Mouse (Mus musculus) liver, embryonic 14.5 days (tissue): ENCODE measurements around the gene Olfr583. TPM values are rescaled to one million over a fixed set of nuclear protein-coding genes. Genes with fewer than 3 reads are reported as not detected.

ENCODE experiments used
- ATAC-seq: fragments of 200-750 bp; cut with Nextera tagmentation; 2 replicates; pipeline ENCODE4 v1.8.0; 2017; ENCODE audit warnings: moderate number of reproducible peaks, mild to moderate bottlenecking, moderate library complexity; ENCODE audit not compliant: insufficient read depth
- DNase-seq, 3 experiments: peaks; one replicate each; pipeline ENCODE4 v3.0.0-alpha.2; 2012 to 2013; ENCODE audit warnings: low read depth in 3 of 3, low spot score in 3 of 3
- H3K27ac ChIP-seq: fragments of 300-500 bp; sonication (generic); 2 replicates; pipeline ENCODE4 v1.5.1; 2014; ENCODE audit warnings: moderate library complexity, mild to moderate bottlenecking, control low read depth, inconsistent platforms
- H3K27me3 ChIP-seq: fragments of 300-500 bp; sonication (generic); 2 replicates; pipeline ENCODE4 v1.6.1; 2014; ENCODE audit warnings: mild to moderate bottlenecking, low read length, moderate library complexity; ENCODE audit not compliant: control insufficient read depth, insufficient read depth
- H3K36me3 ChIP-seq: fragments of 300-500 bp; sonication (generic); replicated peaks from 2 replicates; pipeline ENCODE4 v1.6.1; 2014; ENCODE audit warnings: low read depth; ENCODE audit not compliant: control insufficient read depth, insufficient read depth
- H3K4me1 ChIP-seq, 2 experiments: fragments of 200-500 bp in 1 of 2; fragments of 300-500 bp in 1 of 2; sonication (generic) in 1 of 2; replicated peaks; 2 replicates each; pipeline ENCODE4 v1.6.1; 2012 to 2014; ENCODE audit warnings: antibody characterized with exemption in 1 of 2, inconsistent platforms in 1 of 2, low read length in 1 of 2; ENCODE audit not compliant: control insufficient read depth in 2 of 2, insufficient read depth in 2 of 2
- H3K4me2 ChIP-seq: fragments of 300-500 bp; sonication (generic); 2 replicates; pipeline ENCODE4 v1.6.1; 2014; ENCODE audit warnings: low read depth, mild to moderate bottlenecking, control low read depth, moderate library complexity
- H3K4me3 ChIP-seq, 2 experiments: fragments of 200-500 bp in 1 of 2; fragments of 300-500 bp in 1 of 2; sonication (generic) in 1 of 2; 2 replicates each; pipeline ENCODE4 v1.5.1; 2012 to 2014; ENCODE audit warnings: low read depth in 2 of 2, low read length in 2 of 2, mild to moderate bottlenecking in 2 of 2, control low read depth in 1 of 2, inconsistent platforms in 1 of 2, moderate library complexity in 1 of 2; ENCODE audit not compliant: insufficient read depth in 1 of 2
- H3K9ac ChIP-seq: fragments of 300-500 bp; sonication (generic); replicated peaks from 2 replicates; pipeline ENCODE4 v1.6.1; 2014; ENCODE audit warnings: mild to moderate bottlenecking, control low read depth, moderate library complexity
- H3K9me3 ChIP-seq: fragments of 300-500 bp; sonication (generic); 2 replicates; pipeline ENCODE4 v1.6.1; 2016; ENCODE audit warnings: low read length, mixed read lengths; ENCODE audit not compliant: control insufficient read depth
- CTCF ChIP-seq: IDR thresholded peaks from 2 replicates; pipeline ENCODE4 v1.5.1; 2016; ENCODE audit warnings: antibody characterized with exemption, low read depth, control low read depth
- EP300 ChIP-seq: IDR thresholded peaks from 2 replicates; pipeline ENCODE4 v1.6.1; 2016; ENCODE audit warnings: antibody characterized with exemption, low read depth
- WGBS: fragments of 180-500 bp; shearing (Covaris S2); extraction: QIAGEN DNeasy Blood & Tissue Kit; methylation state at CpG from one replicate; pipeline ENCODE4 v1.1.7; 2014; ENCODE audit not compliant: insufficient replicate concordance; 5-methylcytosine and 5-hydroxymethylcytosine counted together
- polyA plus RNA-seq, 2 experiments: library from polyadenylated mRNA; depleted of rRNA in 1 of 2; stranded (reverse) in 1 of 2; unstranded in 1 of 2; fragments of >200 nt; fragmentation: Nextera tagmentation in 1 of 2; extraction: Ambion mirVana in 1 of 2; gene quantifications; 2 replicates each; pipeline versions ENCODE4 v1.2.1 to v1.2.3; 2012 to 2014

The Olfr583 gene
- polyA plus RNA-seq (2012; rRNA removed) (not detected in 2 replicates), polyA plus RNA-seq (2014; fragmentation: Nextera tagmentation; extraction: Ambion mirVana) (not detected in 2 replicates)

- TF ChIP-seq CTCF (no peak), EP300 (no peak)
- no peaks in the 10 kb centered on the region for H3K27me3 ChIP-seq
- H3K4me3 ChIP-seq: no peak within 1 kb of the TSS
- no peak within 1 kb of the TSS for H3K4me2 ChIP-seq
- no peak within 1 kb of the TSS for H3K27ac ChIP-seq
- no peak within 1 kb of the TSS for H3K9ac ChIP-seq
- DNase-seq: no peak
- WGBS: 53% methylated on average over 1 of the region's 1 CpGs
- H3K9me3 ChIP-seq: no peaks in the 10 kb centered on the region
- no peaks in the 10 kb centered on the region for H3K36me3 ChIP-seq
- no peak for ATAC-seq
- H3K4me1 ChIP-seq: no peaks in the 10 kb centered on the region
These were observed at the start of gene Olfr583 for GRCm38 (mm10) chr7:103051000-103051399. Olfr583 (plus strand) TSS chr7:103051300.

GRCm38 (mm10) chr7:103037724-103038123 lies 13.4 kb upstream of the Olfr583 start, which contains the start of gene Olfr582:
Olfr582 (plus strand) TSS chr7:103038024.
- Histone ChIP-seq H3K4me1 (no peaks in the 10 kb centered on the region), H3K36me3 (no peaks in the 10 kb centered on the region), H3K4me3 (no peak within 1 kb of the TSS), H3K27ac (no peak within 1 kb of the TSS), H3K4me2 (no peak within 1 kb of the TSS), H3K27me3 (no peaks in the 10 kb centered on the region), H3K9me3 (no peaks in the 10 kb centered on the region), H3K9ac (no peak within 1 kb of the TSS)
- no peak for TF ChIP-seq EP300
- TF ChIP-seq CTCF: no peak
- ATAC-seq: no peak
- no peak for DNase-seq

GRCm38 (mm10) chr7:103081585-103081984 lies 30.5 kb downstream of the Olfr583 start, which contains the start of gene Olfr584:
Olfr584 (plus strand) TSS chr7:103081885.
- Histone ChIP-seq H3K4me3 (no peak within 1 kb of the TSS), H3K9ac (no peak within 1 kb of the TSS), H3K27ac (no peak within 1 kb of the TSS), H3K4me1 (no peaks in the 10 kb centered on the region), H3K4me2 (no peak within 1 kb of the TSS), H3K27me3 (no peaks in the 10 kb centered on the region), H3K9me3 (no peaks in the 10 kb centered on the region), H3K36me3 (no peaks in the 10 kb centered on the region)
- TF ChIP-seq CTCF (no peak), EP300 (no peak)
- DNase-seq (no peak), ATAC-seq (no peak)
- 63% methylated on average over 1 of the region's 1 CpGs for WGBS

- H3K27me3 ChIP-seq: no peaks in the 10 kb centered on the region
- no peaks in the 10 kb centered on the region for H3K36me3 ChIP-seq
- no peaks in the 10 kb centered on the region for H3K9me3 ChIP-seq
- no peak for TF ChIP-seq EP300
- no peak for TF ChIP-seq CTCF
- no peak within 1 kb of the TSS for H3K27ac ChIP-seq
- H3K4me3 ChIP-seq: no peak within 1 kb of the TSS
- no peak within 1 kb of the TSS for H3K4me2 ChIP-seq
- ATAC-seq: no peak
- WGBS: 72% methylated on average over 1 of the region's 1 CpGs
- no peak within 1 kb of the TSS for H3K9ac ChIP-seq
- no peak for DNase-seq
- H3K4me1 ChIP-seq: no peaks in the 10 kb centered on the region
These were observed 46.3 kb downstream of the Olfr583 start, which contains the start of gene Olfr585 for GRCm38 (mm10) chr7:103097420-103097819. Olfr585 (plus strand) TSS chr7:103097720.

Other genes starting within 250 kb of the Olfr583 start
- gene Olfr564, start 247.8 kb upstream of the Olfr583 start, polyA plus RNA-seq (2012; rRNA removed): not detected in 2 replicates
- not detected in 2 replicates for gene Olfr564, start 247.8 kb upstream of the Olfr583 start, polyA plus RNA-seq (2014; fragmentation: Nextera tagmentation; extraction: Ambion mirVana)
- not detected in 2 replicates for gene Olfr566, start 192.5 kb upstream of the Olfr583 start, polyA plus RNA-seq (2012; rRNA removed)
- gene Olfr566, start 192.5 kb upstream of the Olfr583 start, polyA plus RNA-seq (2014; fragmentation: Nextera tagmentation; extraction: Ambion mirVana): not detected in 2 replicates
- gene Olfr568, start 174.2 kb upstream of the Olfr583 start, polyA plus RNA-seq (2012; rRNA removed): not detected in 2 replicates
- not detected in 2 replicates for gene Olfr568, start 174.2 kb upstream of the Olfr583 start, polyA plus RNA-seq (2014; fragmentation: Nextera tagmentation; extraction: Ambion mirVana)
- gene Olfr569, start 160.4 kb upstream of the Olfr583 start, polyA plus RNA-seq (2012; rRNA removed): not detected in 2 replicates
- gene Olfr569, start 160.4 kb upstream of the Olfr583 start, polyA plus RNA-seq (2014; fragmentation: Nextera tagmentation; extraction: Ambion mirVana): not detected in 2 replicates
- gene Olfr570, start 156.7 kb upstream of the Olfr583 start, polyA plus RNA-seq (2012; rRNA removed): not detected in 2 replicates
- gene Olfr570, start 156.7 kb upstream of the Olfr583 start, polyA plus RNA-seq (2014; fragmentation: Nextera tagmentation; extraction: Ambion mirVana): not detected in 2 replicates
- not detected in 2 replicates for gene Olfr571, start 133.8 kb upstream of the Olfr583 start, polyA plus RNA-seq (2012; rRNA removed)
- not detected in 2 replicates for gene Olfr571, start 133.8 kb upstream of the Olfr583 start, polyA plus RNA-seq (2014; fragmentation: Nextera tagmentation; extraction: Ambion mirVana)
- gene Olfr572, start 126.9 kb upstream of the Olfr583 start, polyA plus RNA-seq (2012; rRNA removed): not detected in 2 replicates
- not detected in 2 replicates for gene Olfr572, start 126.9 kb upstream of the Olfr583 start, polyA plus RNA-seq (2014; fragmentation: Nextera tagmentation; extraction: Ambion mirVana)
- gene Olfr573-ps1, start 108.7 kb upstream of the Olfr583 start, polyA plus RNA-seq (2012; rRNA removed): not detected in 2 replicates
- not detected in 2 replicates for gene Olfr573-ps1, start 108.7 kb upstream of the Olfr583 start, polyA plus RNA-seq (2014; fragmentation: Nextera tagmentation; extraction: Ambion mirVana)
- not detected in 2 replicates for gene Olfr574, start 102.8 kb upstream of the Olfr583 start, polyA plus RNA-seq (2012; rRNA removed)
- not detected in 2 replicates for gene Olfr574, start 102.8 kb upstream of the Olfr583 start, polyA plus RNA-seq (2014; fragmentation: Nextera tagmentation; extraction: Ambion mirVana)
- gene Olfr575, start 92.5 kb upstream of the Olfr583 start, polyA plus RNA-seq (2012; rRNA removed): 0.01 TPM in 1 of 2 replicates, not detected in the other
- not detected in 2 replicates for gene Olfr575, start 92.5 kb upstream of the Olfr583 start, polyA plus RNA-seq (2014; fragmentation: Nextera tagmentation; extraction: Ambion mirVana)
- not detected in 2 replicates for gene Olfr576, start 88.6 kb upstream of the Olfr583 start, polyA plus RNA-seq (2012; rRNA removed)
- gene Olfr576, start 88.6 kb upstream of the Olfr583 start, polyA plus RNA-seq (2014; fragmentation: Nextera tagmentation; extraction: Ambion mirVana): not detected in 2 replicates
- not detected in 2 replicates for gene Olfr577, start 75.4 kb upstream of the Olfr583 start, polyA plus RNA-seq (2012; rRNA removed)
- gene Olfr577, start 75.4 kb upstream of the Olfr583 start, polyA plus RNA-seq (2014; fragmentation: Nextera tagmentation; extraction: Ambion mirVana): not detected in 2 replicates
- gene Olfr578, start 62.0 kb upstream of the Olfr583 start, polyA plus RNA-seq (2012; rRNA removed): not detected in 2 replicates
- gene Olfr578, start 62.0 kb upstream of the Olfr583 start, polyA plus RNA-seq (2014; fragmentation: Nextera tagmentation; extraction: Ambion mirVana): not detected in 2 replicates
- not detected in 2 replicates for gene Olfr582, start 13.3 kb upstream of the Olfr583 start, polyA plus RNA-seq (2012; rRNA removed)
- not detected in 2 replicates for gene Olfr582, start 13.3 kb upstream of the Olfr583 start, polyA plus RNA-seq (2014; fragmentation: Nextera tagmentation; extraction: Ambion mirVana)
- not detected in 2 replicates for gene Olfr584, start 30.6 kb downstream of the Olfr583 start, polyA plus RNA-seq (2012; rRNA removed)
- not detected in 2 replicates for gene Olfr584, start 30.6 kb downstream of the Olfr583 start, polyA plus RNA-seq (2014; fragmentation: Nextera tagmentation; extraction: Ambion mirVana)
- gene Olfr585, start 46.4 kb downstream of the Olfr583 start, polyA plus RNA-seq (2012; rRNA removed): not detected in 2 replicates
- not detected in 2 replicates for gene Olfr585, start 46.4 kb downstream of the Olfr583 start, polyA plus RNA-seq (2014; fragmentation: Nextera tagmentation; extraction: Ambion mirVana)
- not detected in 2 replicates for gene Olfr586, start 74.3 kb downstream of the Olfr583 start, polyA plus RNA-seq (2012; rRNA removed)
- not detected in 2 replicates for gene Olfr586, start 74.3 kb downstream of the Olfr583 start, polyA plus RNA-seq (2014; fragmentation: Nextera tagmentation; extraction: Ambion mirVana)
- gene Olfr588-ps1, start 89.6 kb downstream of the Olfr583 start, polyA plus RNA-seq (2012; rRNA removed): not detected in 2 replicates
- gene Olfr588-ps1, start 89.6 kb downstream of the Olfr583 start, polyA plus RNA-seq (2014; fragmentation: Nextera tagmentation; extraction: Ambion mirVana): not detected in 2 replicates
- not detected in 2 replicates for gene Olfr589, start 105.1 kb downstream of the Olfr583 start, polyA plus RNA-seq (2012; rRNA removed)
- gene Olfr589, start 105.1 kb downstream of the Olfr583 start, polyA plus RNA-seq (2014; fragmentation: Nextera tagmentation; extraction: Ambion mirVana): not detected in 2 replicates
- gene Olfr591, start 127.0 kb downstream of the Olfr583 start, polyA plus RNA-seq (2012; rRNA removed): not detected in 2 replicates
- not detected in 2 replicates for gene Olfr591, start 127.0 kb downstream of the Olfr583 start, polyA plus RNA-seq (2014; fragmentation: Nextera tagmentation; extraction: Ambion mirVana)
- gene Olfr592, start 133.5 kb downstream of the Olfr583 start, polyA plus RNA-seq (2012; rRNA removed): not detected in 2 replicates
- gene Olfr592, start 133.5 kb downstream of the Olfr583 start, polyA plus RNA-seq (2014; fragmentation: Nextera tagmentation; extraction: Ambion mirVana): not detected in 2 replicates
- gene Olfr593, start 160.6 kb downstream of the Olfr583 start, polyA plus RNA-seq (2012; rRNA removed): not detected in 2 replicates
- not detected in 2 replicates for gene Olfr593, start 160.6 kb downstream of the Olfr583 start, polyA plus RNA-seq (2014; fragmentation: Nextera tagmentation; extraction: Ambion mirVana)
- gene Olfr594, start 165.7 kb downstream of the Olfr583 start, polyA plus RNA-seq (2012; rRNA removed): not detected in 2 replicates
- not detected in 2 replicates for gene Olfr594, start 165.7 kb downstream of the Olfr583 start, polyA plus RNA-seq (2014; fragmentation: Nextera tagmentation; extraction: Ambion mirVana)
- not detected in 2 replicates for gene Usp17ld, start 201.2 kb downstream of the Olfr583 start, polyA plus RNA-seq (2012; rRNA removed)
- gene Usp17ld, start 201.2 kb downstream of the Olfr583 start, polyA plus RNA-seq (2014; fragmentation: Nextera tagmentation; extraction: Ambion mirVana): 0.05 TPM in 1 of 2 replicates, not detected in the other